27 mouse cellular contexts compared by ENCODE assay signal in genomic region chr17:73827446-73827845, GRCm38 (mm10).
"Had no signal": no experiment of that assay in that cellular context is flagged by ENCODE, and none has a peak within 500 bp of the region (broad histone marks: within the 10 kb centered on the region; RNA-seq: fewer than 3 reads in every experiment).

No protein-coding gene starts in this region.

- DNase-seq: gastrocnemius, adult 2 months; gastrocnemius, postnatal 10 days; gastrocnemius, postnatal 25 days; heart, adult 18-20 months; heart, postnatal 10 days; heart, postnatal 4 days; kidney, adult 18-20 months; kidney, adult 8-10 months; kidney, postnatal 10 days; kidney, postnatal 25 days; kidney, postnatal 4 days; liver; liver, embryonic 13.5 days; liver, postnatal 0 days had no signal

- H3K4me3 ChIP-seq: gastrocnemius, adult 2 months; heart, embryonic 10.5 days; heart, embryonic 12.5 days; hindbrain, embryonic 10.5 days; hindbrain, embryonic 12.5 days; intestine, embryonic 15.5 days; left cerebral cortex, adult 2 months; limb, embryonic 10.5 days; limb, embryonic 12.5 days; liver, embryonic 13.5 days; liver, embryonic 15.5 days had no signal

- ATAC-seq: hindbrain, embryonic 16.5 days; inflammation-experienced regulatory T-cells, adult 6 months; intestine, embryonic 15.5 days; intestine, postnatal 0 days; liver, postnatal 0 days had no signal

- H3K27ac ChIP-seq: gastrocnemius, adult 2 months; heart, embryonic 10.5 days; hindbrain, embryonic 10.5 days; hindbrain, embryonic 12.5 days; hindbrain, embryonic 14.5 days; intestine, embryonic 15.5 days; left cerebral cortex, adult 2 months; limb, embryonic 10.5 days; limb, embryonic 12.5 days; liver, embryonic 13.5 days; liver, embryonic 15.5 days had no signal
